In the genomic region with DNA sequence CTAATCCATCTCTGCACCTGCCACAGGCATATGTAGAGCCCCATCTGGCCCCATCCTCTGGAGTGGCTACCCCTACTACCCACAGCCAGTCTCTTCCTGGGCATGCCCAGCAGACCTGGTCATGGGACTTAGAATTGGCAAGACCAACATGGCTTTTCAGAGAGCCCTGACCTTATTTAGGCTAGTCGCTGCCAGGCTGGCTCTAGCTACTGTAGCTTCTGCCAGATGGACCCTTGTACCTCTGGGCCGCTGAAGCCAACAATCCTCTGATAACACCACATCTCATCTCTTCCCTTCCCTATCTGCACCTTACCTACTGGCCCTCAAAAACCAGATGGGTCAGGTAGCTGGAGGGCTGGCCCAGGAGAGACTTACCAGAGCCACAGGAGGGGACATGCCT, we compare ENCODE assay signal across 18 mouse cellular contexts. TPM values are rescaled to one million over a fixed set of nuclear protein-coding genes. Genes with fewer than 3 reads are reported as not detected.
DNase-seq lines count a peak whose midpoint lies in the region; TF ChIP-seq lines count a peak whose summit lies in the region.
"Had no signal": no experiment of that assay in that cellular context is flagged by ENCODE, and none has a peak within 500 bp of the region (broad histone marks: within the 10 kb centered on the region; RNA-seq: fewer than 3 reads in every experiment).

No protein-coding gene starts in this region.

- WGBS in kidney, adult 2 months: 58% methylated on average over 2 of the region's 2 CpGs

- TF ChIP-seq CTCF in kidney, adult 2 months (conservative IDR thresholded peaks at IDR 0.05; ENCODE audit: insufficient read depth, insufficient read length, low read depth, low read length): no peak

- no peak overlapping the region for H3K27ac ChIP-seq in kidney, adult 2 months (ENCODE audit: insufficient read depth, low read depth, low read length)
- H3K27ac ChIP-seq: embryonic facial prominence, embryonic 15.5 days; forebrain, embryonic 10.5 days; heart, adult 2 months; hindbrain, embryonic 10.5 days; hindbrain, embryonic 14.5 days had no signal

- H3K4me3 ChIP-seq in kidney, adult 2 months (ENCODE audit: insufficient read depth, low read depth, low read length): no peak overlapping the region
- H3K4me3 ChIP-seq: embryonic facial prominence, embryonic 15.5 days; erythroblast, embryonic 14.5 days; forebrain, embryonic 10.5 days; heart, adult 2 months; heart, embryonic 12.5 days; hindbrain, embryonic 10.5 days had no signal

- TF ChIP-seq POLR2A in kidney, adult 2 months (IDR thresholded peaks at IDR 0.05; ENCODE audit: low read depth, low read length): no peak

- DNase-seq in gastrocnemius, postnatal 36 days: peak; percentile 4 to 15
- DNase-seq in gastrocnemius, postnatal 25 days: no peak
- peak; percentile 72 for DNase-seq in kidney, adult 2 months
- no peak for DNase-seq in kidney, postnatal 4 days
- DNase-seq in retina, postnatal 1 day: peak; percentile 36
- DNase-seq in retina, embryonic 14.5 days (ENCODE audit: low spot score): no peak
- DNase-seq: adrenal gland, adult 2 months; cerebellum, adult 11 months; cerebellum, adult 8-10 months; cerebellum, postnatal 14 days; embryo, embryonic 11 days had no signal

- intact Hi-C loops in gastrocnemius, postnatal 36 days (cut with DNase I): no loop called here

- H3K4me1 ChIP-seq in kidney, adult 2 months (ENCODE audit: control insufficient read depth, insufficient read depth, low read length): peaks cover 11% of the 10 kb centered on the region; the same call in 1 of the 2 replicates

- H3K27me3 ChIP-seq in kidney, adult 2 months (replicated peaks; ENCODE audit: control insufficient read depth, insufficient read depth, low read length): no peaks in the 10 kb centered on the region
- H3K27me3 ChIP-seq: embryonic facial prominence, embryonic 15.5 days; heart, embryonic 12.5 days had no signal

- H3K36me3 ChIP-seq in kidney, adult 2 months (ENCODE audit: control insufficient read depth, insufficient read depth, low read length): no peaks in the 10 kb centered on the region
- H3K36me3 ChIP-seq: embryonic facial prominence, embryonic 15.5 days; forebrain, embryonic 10.5 days; heart, embryonic 12.5 days; hindbrain, embryonic 10.5 days had no signal

RNA-seq across cellular contexts. Expression of gene Sik1, which starts 53.4 kb away (rescaled TPM):
- total RNA-seq in gastrocnemius, postnatal 36 days (2021): 10 to 100 TPM; 17.0 to 27.2 TPM
- total RNA-seq in gastrocnemius, postnatal 25 days (2021): 10 to 100 TPM; 17.2 to 19.6 TPM
- 35.5 and 57.6 TPM in 2 replicates for polyA plus RNA-seq in kidney, adult 2 months (2012; rRNA removed)

Comparison
In these comparisons a context has a peak if more than half of its experiments do, and no peak if none do; other contexts are left out.
1. DNase-seq: peak in gastrocnemius, postnatal 36 days (2 of 2), kidney, adult 2 months (single experiment) and retina, postnatal 1 day (single experiment); none in gastrocnemius, postnatal 25 days (single experiment), kidney, postnatal 4 days (0 of 2) and retina, embryonic 14.5 days (single experiment).